Mouse (Mus musculus): ENCODE data around the gene Slc12a3. TPM values are rescaled to one million over a fixed set of nuclear protein-coding genes. Genes with fewer than 3 reads are reported as not detected.

Gene Slc12a3
- polyA plus RNA-seq, 1 experiment from 2014 or later: not detected

DNA sequence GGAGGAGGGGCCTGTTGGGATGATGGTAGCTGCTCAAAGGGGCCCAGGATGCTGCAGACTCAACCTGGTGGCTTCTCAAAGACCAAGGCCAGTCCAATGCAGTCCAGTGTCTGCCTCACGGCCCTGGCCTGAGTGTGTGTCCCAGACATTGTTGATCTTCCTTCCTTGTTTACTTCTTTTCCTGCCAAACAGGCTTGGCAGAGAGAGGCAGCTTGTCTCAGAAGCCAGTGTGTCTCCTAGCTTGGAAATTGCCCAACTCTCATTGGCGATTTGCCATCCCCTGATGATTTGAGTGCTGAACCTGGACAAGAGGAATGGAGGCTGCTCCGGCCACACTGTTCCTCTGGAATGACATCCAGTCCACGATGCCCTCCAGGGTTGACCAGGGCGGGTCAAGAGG, 29.5 kb downstream of the Slc12a3 start:
- H3K4me1 ChIP-seq (ENCODE audit: control insufficient read depth, insufficient read depth, low read length): no peaks in the 10 kb centered on the region
- DNase-seq (ENCODE audit: low spot score): no peak
- no peaks in the 10 kb centered on the region for H3K9me3 ChIP-seq (ENCODE audit: control insufficient read depth, low read length)
- no peak overlapping the region for H3K9ac ChIP-seq (ENCODE audit: low read length)
- 81% methylated on average over 5 of the region's 5 CpGs for WGBS
- no peaks in the 10 kb centered on the region for H3K36me3 ChIP-seq (ENCODE audit: control insufficient read depth, insufficient read depth, low read length)
- no peak overlapping the region for H3K27ac ChIP-seq (ENCODE audit: low read depth, low read length)
- no peaks in the 10 kb centered on the region for H3K27me3 ChIP-seq (ENCODE audit: control insufficient read depth, insufficient read depth, low read length)
- no peak overlapping the region for H3K4me2 ChIP-seq (ENCODE audit: low read depth)
- no peak for ATAC-seq (ENCODE audit: insufficient read depth, low FRiP score, low TSS enrichment)
- no peak overlapping the region for H3K4me3 ChIP-seq (ENCODE audit: low read depth, low read length)

DNA sequence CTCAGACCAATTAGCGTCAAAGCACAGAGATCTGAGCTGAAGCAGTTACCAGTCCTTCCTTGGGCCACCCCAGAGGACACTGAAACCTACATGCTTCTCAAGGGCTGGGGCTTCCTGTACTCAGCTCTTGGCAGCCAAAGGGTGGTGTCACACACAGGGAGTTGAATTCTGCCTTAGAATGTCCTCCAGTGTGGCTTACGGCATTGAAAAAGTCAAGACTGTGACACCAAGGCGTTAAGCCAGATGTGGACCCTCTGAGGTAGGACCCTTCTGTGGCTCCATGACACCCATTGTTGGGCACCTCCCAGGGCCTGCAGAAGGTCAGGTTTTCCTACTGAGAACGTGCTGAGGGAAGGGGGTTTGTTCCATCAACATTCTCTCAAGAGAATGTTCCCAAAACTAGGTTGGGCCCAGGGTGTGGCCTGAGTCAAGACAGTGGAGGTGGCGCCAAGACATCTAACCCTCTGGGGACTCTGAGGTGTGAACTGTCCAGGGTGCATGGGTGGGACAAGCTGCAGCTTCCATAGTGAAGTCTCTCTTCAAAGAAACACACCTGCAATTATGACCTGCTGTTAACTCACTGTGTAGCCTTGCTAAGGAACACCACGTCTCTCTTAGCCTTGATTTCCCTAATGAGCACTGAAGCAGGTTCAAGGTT, 32.9 kb downstream of the Slc12a3 start:
- DNase-seq (ENCODE audit: low spot score) (no peak), ATAC-seq (ENCODE audit: insufficient read depth, low FRiP score, low TSS enrichment) (no peak)
- Histone ChIP-seq H3K4me1 (ENCODE audit: control insufficient read depth, insufficient read depth, low read length) (no peaks in the 10 kb centered on the region), H3K4me3 (ENCODE audit: low read depth, low read length) (no peak overlapping the region), H3K27me3 (ENCODE audit: control insufficient read depth, insufficient read depth, low read length) (no peaks in the 10 kb centered on the region), H3K9me3 (ENCODE audit: control insufficient read depth, low read length) (no peaks in the 10 kb centered on the region), H3K9ac (ENCODE audit: low read length) (no peak overlapping the region), H3K27ac (ENCODE audit: low read depth, low read length) (no peak overlapping the region), H3K36me3 (ENCODE audit: control insufficient read depth, insufficient read depth, low read length) (no peaks in the 10 kb centered on the region), H3K4me2 (ENCODE audit: low read depth) (no peak overlapping the region)
- WGBS: 84% methylated on average over 6 of the region's 6 CpGs

DNA sequence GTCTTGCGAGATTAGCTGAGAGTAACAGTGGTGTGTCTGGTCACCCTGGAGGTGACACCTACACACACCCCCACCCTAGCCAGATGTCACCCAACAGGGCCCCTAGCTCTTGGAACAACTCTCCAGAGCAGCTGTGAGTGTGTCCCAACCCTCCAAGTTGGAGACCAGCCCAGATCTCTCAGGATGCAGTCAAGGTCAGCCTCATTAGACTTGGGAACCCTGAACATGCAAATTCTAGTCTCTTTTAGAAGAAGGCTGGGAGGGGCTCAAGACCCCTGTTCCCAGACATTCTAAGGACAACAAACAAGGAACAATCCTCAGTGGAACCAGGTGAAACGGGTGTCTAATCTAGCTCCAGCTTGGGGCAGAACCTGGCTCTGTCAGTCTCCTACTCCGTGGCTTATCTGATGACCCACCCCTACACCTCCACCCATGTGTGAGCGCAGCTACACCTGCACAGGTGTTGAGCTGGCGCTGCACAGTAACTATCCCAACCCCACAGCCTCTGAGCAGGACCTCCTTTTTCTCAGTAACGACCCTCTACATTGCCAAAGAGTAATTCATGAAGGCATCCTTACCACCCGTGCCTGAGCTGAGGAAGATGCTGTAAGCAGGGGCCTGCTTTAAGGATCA, 33.7 kb downstream of the Slc12a3 start:
- no peak overlapping the region for H3K4me2 ChIP-seq (ENCODE audit: low read depth)
- H3K9me3 ChIP-seq (ENCODE audit: control insufficient read depth, low read length): no peaks in the 10 kb centered on the region
- H3K4me1 ChIP-seq (ENCODE audit: control insufficient read depth, insufficient read depth, low read length): no peaks in the 10 kb centered on the region
- 81% methylated on average over 7 of the region's 7 CpGs for WGBS
- no peaks in the 10 kb centered on the region for H3K27me3 ChIP-seq (ENCODE audit: control insufficient read depth, insufficient read depth, low read length)
- no peaks in the 10 kb centered on the region for H3K36me3 ChIP-seq (ENCODE audit: control insufficient read depth, insufficient read depth, low read length)
- ATAC-seq (ENCODE audit: insufficient read depth, low FRiP score, low TSS enrichment): no peak
- DNase-seq (ENCODE audit: low spot score): no peak
- no peak overlapping the region for H3K4me3 ChIP-seq (ENCODE audit: low read depth, low read length)
- H3K9ac ChIP-seq (ENCODE audit: low read length): no peak overlapping the region
- no peak overlapping the region for H3K27ac ChIP-seq (ENCODE audit: low read depth, low read length)

DNA sequence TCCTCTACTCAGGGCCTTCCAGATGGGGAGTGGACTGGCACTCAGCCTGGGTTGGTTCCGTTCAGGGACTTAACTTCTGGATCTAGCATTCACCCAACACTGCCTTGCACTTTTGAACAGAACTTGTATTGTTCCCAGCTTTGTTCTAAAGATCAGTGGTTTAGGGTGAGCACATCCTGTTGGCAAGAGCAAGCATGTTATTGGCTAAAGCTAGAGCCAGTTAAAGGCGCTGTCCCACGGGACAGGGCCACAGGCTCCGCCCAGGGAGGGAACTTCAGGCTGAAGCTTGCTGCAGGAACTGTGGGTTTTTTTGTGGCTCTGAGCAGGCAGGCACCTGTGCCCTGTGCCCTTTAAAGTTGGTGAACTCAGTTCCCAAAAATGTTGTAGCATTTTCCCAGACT, 34.3 kb downstream of the Slc12a3 start:
- H3K27ac ChIP-seq (ENCODE audit: low read depth, low read length): no peak overlapping the region
- H3K36me3 ChIP-seq (ENCODE audit: control insufficient read depth, insufficient read depth, low read length): no peaks in the 10 kb centered on the region
- no peak overlapping the region for H3K4me2 ChIP-seq (ENCODE audit: low read depth)
- no peak for ATAC-seq (ENCODE audit: insufficient read depth, low FRiP score, low TSS enrichment)
- H3K4me3 ChIP-seq (ENCODE audit: low read depth, low read length): no peak overlapping the region
- 56% methylated on average over 4 of the region's 4 CpGs for WGBS
- no peak overlapping the region for H3K9ac ChIP-seq (ENCODE audit: low read length)
- DNase-seq (ENCODE audit: low spot score): no peak
- H3K9me3 ChIP-seq (ENCODE audit: control insufficient read depth, low read length): no peaks in the 10 kb centered on the region
- H3K4me1 ChIP-seq (ENCODE audit: control insufficient read depth, insufficient read depth, low read length): no peaks in the 10 kb centered on the region
- no peaks in the 10 kb centered on the region for H3K27me3 ChIP-seq (ENCODE audit: control insufficient read depth, insufficient read depth, low read length)

DNA sequence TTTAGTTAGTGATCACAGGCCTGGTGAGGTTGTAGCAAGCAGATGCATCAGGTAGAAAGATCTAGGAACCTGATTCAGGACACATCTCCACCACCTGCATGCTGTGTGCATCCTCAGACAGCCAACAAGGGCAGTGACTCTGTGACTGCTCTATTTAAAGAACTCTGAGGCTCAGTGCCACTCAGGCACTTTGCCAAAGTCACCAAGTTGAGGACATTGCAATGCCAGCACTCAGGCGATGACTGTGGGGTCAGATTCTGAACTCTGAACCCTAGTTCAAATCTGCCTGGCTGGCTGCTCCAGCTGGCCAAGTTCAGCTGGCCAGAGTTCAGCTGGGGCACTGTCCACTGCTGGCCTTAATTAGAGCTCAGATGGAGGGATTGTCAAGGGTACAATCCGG, 34.9 kb downstream of the Slc12a3 start:
- Histone ChIP-seq H3K27ac (ENCODE audit: low read depth, low read length) (no peak overlapping the region), H3K4me3 (ENCODE audit: low read depth, low read length) (no peak overlapping the region), H3K9me3 (ENCODE audit: control insufficient read depth, low read length) (no peaks in the 10 kb centered on the region), H3K36me3 (ENCODE audit: control insufficient read depth, insufficient read depth, low read length) (no peaks in the 10 kb centered on the region), H3K4me2 (ENCODE audit: low read depth) (no peak overlapping the region), H3K4me1 (ENCODE audit: control insufficient read depth, insufficient read depth, low read length) (no peaks in the 10 kb centered on the region), H3K9ac (ENCODE audit: low read length) (no peak overlapping the region), H3K27me3 (ENCODE audit: control insufficient read depth, insufficient read depth, low read length) (no peaks in the 10 kb centered on the region)
- DNase-seq (ENCODE audit: low spot score) (no peak), ATAC-seq (ENCODE audit: insufficient read depth, low FRiP score, low TSS enrichment) (no peak)
- 91% methylated on average over 2 of the region's 2 CpGs for WGBS

DNA sequence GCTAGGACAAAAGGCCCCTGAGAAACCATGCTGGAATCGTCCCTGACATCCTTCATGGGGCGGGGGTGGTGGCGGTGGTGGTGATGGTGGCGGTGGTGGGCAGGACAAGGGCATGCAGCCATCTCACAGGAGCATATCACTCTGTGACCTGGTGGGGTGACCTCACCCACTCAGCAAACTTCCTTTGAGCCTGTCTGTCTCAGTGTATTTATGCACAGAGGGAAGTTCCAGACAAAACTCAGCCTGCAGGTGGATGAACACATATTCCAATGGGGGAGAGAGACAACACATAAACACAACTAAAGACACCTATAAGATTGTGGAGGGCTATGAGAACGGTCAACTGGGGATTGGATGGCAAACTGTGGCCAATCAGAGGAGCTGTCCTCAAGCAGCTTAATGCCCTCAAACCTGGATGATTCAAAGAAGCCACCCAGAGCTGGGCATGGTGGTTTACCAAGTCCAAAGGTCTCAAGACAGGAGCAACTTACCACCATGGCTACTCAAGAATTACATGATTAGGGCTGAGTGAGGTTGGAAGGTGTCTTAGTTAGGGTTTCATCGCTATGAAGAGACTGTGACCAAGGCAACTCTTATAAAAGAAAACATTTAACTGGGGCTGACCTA, 35.8 kb downstream of the Slc12a3 start:
- H3K4me3 ChIP-seq (ENCODE audit: low read depth, low read length): no peak overlapping the region
- H3K27me3 ChIP-seq (ENCODE audit: control insufficient read depth, insufficient read depth, low read length): no peaks in the 10 kb centered on the region
- H3K36me3 ChIP-seq (ENCODE audit: control insufficient read depth, insufficient read depth, low read length): no peaks in the 10 kb centered on the region
- H3K9ac ChIP-seq (ENCODE audit: low read length): no peak overlapping the region
- ATAC-seq (ENCODE audit: insufficient read depth, low FRiP score, low TSS enrichment): no peak
- no peak overlapping the region for H3K4me2 ChIP-seq (ENCODE audit: low read depth)
- no peaks in the 10 kb centered on the region for H3K4me1 ChIP-seq (ENCODE audit: control insufficient read depth, insufficient read depth, low read length)
- no peak overlapping the region for H3K27ac ChIP-seq (ENCODE audit: low read depth, low read length)
- 88% methylated on average over 6 of the region's 6 CpGs for WGBS
- H3K9me3 ChIP-seq (ENCODE audit: control insufficient read depth, low read length): no peaks in the 10 kb centered on the region
- no peak for DNase-seq (ENCODE audit: low spot score)

DNA sequence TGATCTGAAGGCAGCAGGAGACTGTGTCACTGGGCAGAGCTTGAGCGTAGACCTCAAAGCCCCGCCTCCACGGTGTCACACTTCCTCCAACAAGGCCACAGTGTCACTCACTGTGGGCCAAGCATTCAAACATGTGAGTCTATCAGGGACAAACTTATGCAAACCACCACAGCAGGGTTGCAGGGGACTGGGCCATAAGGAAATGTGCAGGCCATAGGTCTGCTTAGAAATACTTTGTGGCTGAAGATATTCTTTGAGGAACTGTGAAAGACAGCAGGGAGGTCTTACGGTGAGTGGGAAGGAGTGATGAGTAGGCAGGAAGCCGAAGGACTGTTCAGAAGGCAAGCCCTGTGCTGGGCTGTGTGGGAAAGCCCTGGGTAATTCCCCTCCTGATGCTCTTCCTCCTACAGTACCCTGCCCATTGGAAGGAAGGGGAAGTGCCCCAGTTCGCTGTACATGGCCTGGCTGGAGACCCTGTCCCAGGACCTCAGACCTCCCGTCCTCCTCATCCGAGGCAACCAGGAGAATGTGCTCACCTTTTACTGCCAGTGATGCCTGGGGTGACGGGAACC, 36.5 kb downstream of the Slc12a3 start:
- no peak overlapping the region for H3K4me2 ChIP-seq (ENCODE audit: low read depth)
- no peak overlapping the region for H3K4me3 ChIP-seq (ENCODE audit: low read depth, low read length)
- WGBS: 87% methylated on average over 9 of the region's 9 CpGs
- H3K4me1 ChIP-seq (ENCODE audit: control insufficient read depth, insufficient read depth, low read length): no peaks in the 10 kb centered on the region
- no peaks in the 10 kb centered on the region for H3K9me3 ChIP-seq (ENCODE audit: control insufficient read depth, low read length)
- H3K27ac ChIP-seq (ENCODE audit: low read depth, low read length): no peak overlapping the region
- no peak overlapping the region for H3K9ac ChIP-seq (ENCODE audit: low read length)
- H3K27me3 ChIP-seq (ENCODE audit: control insufficient read depth, insufficient read depth, low read length): no peaks in the 10 kb centered on the region
- DNase-seq (ENCODE audit: low spot score) (no peak), ATAC-seq (ENCODE audit: insufficient read depth, low FRiP score, low TSS enrichment) (no peak)
- no peaks in the 10 kb centered on the region for H3K36me3 ChIP-seq (ENCODE audit: control insufficient read depth, insufficient read depth, low read length)

DNA sequence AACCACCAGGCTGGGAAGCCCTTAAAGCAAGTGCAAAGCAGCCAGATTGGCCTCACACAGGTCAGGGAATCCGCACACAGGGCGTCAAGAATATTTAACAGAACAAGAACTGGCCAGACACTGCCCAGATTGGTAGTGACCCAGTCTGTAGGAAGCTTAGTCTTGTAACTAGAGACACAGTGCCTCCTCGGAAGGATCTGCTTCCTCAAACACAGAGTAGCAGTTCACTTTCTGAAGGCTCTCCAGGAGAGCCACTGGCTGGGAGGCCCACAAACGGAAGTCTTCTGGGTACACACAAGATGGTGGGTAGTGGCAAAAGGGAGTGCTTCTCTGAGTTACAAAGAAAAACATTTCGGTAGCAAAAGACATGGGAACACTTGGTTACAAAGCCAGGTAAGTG, 41.8 kb downstream of the Slc12a3 start:
- WGBS: 86% methylated on average over 5 of the region's 5 CpGs
- no peak for ATAC-seq (ENCODE audit: insufficient read depth, low FRiP score, low TSS enrichment)

More for the DNA sequence above, 41.8 kb downstream of the Slc12a3 start:
- Histone ChIP-seq H3K27ac (ENCODE audit: low read depth, low read length) (no peak overlapping the region), H3K4me3 (ENCODE audit: low read depth, low read length) (no peak overlapping the region), H3K36me3 (ENCODE audit: control insufficient read depth, insufficient read depth, low read length) (no peaks in the 10 kb centered on the region), H3K9me3 (ENCODE audit: control insufficient read depth, low read length) (no peaks in the 10 kb centered on the region), H3K9ac (ENCODE audit: low read length) (no peak overlapping the region), H3K27me3 (ENCODE audit: control insufficient read depth, insufficient read depth, low read length) (no peaks in the 10 kb centered on the region), H3K4me1 (ENCODE audit: control insufficient read depth, insufficient read depth, low read length) (no peaks in the 10 kb centered on the region), H3K4me2 (ENCODE audit: low read depth) (no peak overlapping the region)
- no peak for DNase-seq (ENCODE audit: low spot score)
